Mouse (Mus musculus) ES-Bruce4 (cell line): ENCODE data around the gene Cpa2. TPM values are rescaled to one million over a fixed set of nuclear protein-coding genes. Genes with fewer than 3 reads are reported as not detected.

Experiments
- H3K27ac ChIP-seq: 2 replicates; pipeline ENCODE4 v1.5.1; 2012; ENCODE audit warnings: low read length, inconsistent platforms; ENCODE audit not compliant: insufficient read depth
- H3K27me3 ChIP-seq: 2 replicates; pipeline ENCODE4 v1.6.1; 2012; ENCODE audit warnings: mild to moderate bottlenecking, low read length, inconsistent platforms; ENCODE audit not compliant: control insufficient read depth, poor library complexity, insufficient read depth, severe bottlenecking
- H3K36me3 ChIP-seq: 2 replicates; pipeline ENCODE4 v1.6.1; 2012; ENCODE audit warnings: inconsistent platforms, mild to moderate bottlenecking, low read length, moderate library complexity; ENCODE audit not compliant: control insufficient read depth, poor library complexity, insufficient read depth, severe bottlenecking
- H3K4me1 ChIP-seq: one replicate; pipeline ENCODE4 v1.8.1; 2011; ENCODE audit warnings: low read length; ENCODE audit not compliant: control insufficient read depth, insufficient read depth
- H3K4me3 ChIP-seq: 2 replicates; pipeline ENCODE4 v1.5.1; 2011; ENCODE audit warnings: low read depth, mild to moderate bottlenecking, low read length
- H3K9ac ChIP-seq: 2 replicates; pipeline ENCODE4 v1.6.1; 2012; ENCODE audit warnings: low read depth, mild to moderate bottlenecking, inconsistent platforms; ENCODE audit not compliant: poor library complexity, severe bottlenecking
- H3K9me3 ChIP-seq: replicated peaks from 2 replicates; pipeline ENCODE4 v1.6.1; 2012; ENCODE audit warnings: mild to moderate bottlenecking, low read length, inconsistent platforms; ENCODE audit not compliant: control insufficient read depth, poor library complexity, insufficient read depth, severe bottlenecking
- CTCF ChIP-seq: IDR thresholded peaks from one replicate; pipeline ENCODE4 v1.8.1; 2011; ENCODE audit warnings: low read depth, low read length
- EP300 ChIP-seq: IDR thresholded peaks from 2 replicates; pipeline ENCODE4 v1.6.1; 2011; ENCODE audit warnings: low read depth, low read length; ENCODE audit not compliant: insufficient read depth
- POLR2A ChIP-seq: IDR thresholded peaks from one replicate; pipeline ENCODE4 v1.8.1; 2011; ENCODE audit warnings: low read length; ENCODE audit not compliant: insufficient read depth
- polyA plus RNA-seq: library from polyadenylated mRNA; stranded (reverse); fragments of >200 nt; gene quantifications from 2 replicates; pipeline ENCODE4 v1.2.4, GENCODE M21; 2011; ENCODE audit warnings: low read depth; ENCODE audit not compliant: missing spikeins, insufficient read depth, insufficient read length

The Cpa2 gene
- polyA plus RNA-seq, 1 experiment = 1.5 TPM

GRCm38 (mm10) chr6:30569331-30569730 is 27.9 kb downstream of the Cpa2 start:
- no peak for TF ChIP-seq EP300
- no peak for TF ChIP-seq POLR2A
- TF ChIP-seq CTCF = no peak
- H3K9ac ChIP-seq = no peak overlapping the region
- no peaks in the 10 kb centered on the region for H3K36me3 ChIP-seq
- H3K27me3 ChIP-seq = no peaks in the 10 kb centered on the region
- H3K4me3 ChIP-seq = no peak overlapping the region
- H3K4me1 ChIP-seq = no peaks in the 10 kb centered on the region
- H3K27ac ChIP-seq = no peak overlapping the region
- no peaks in the 10 kb centered on the region for H3K9me3 ChIP-seq

DNA sequence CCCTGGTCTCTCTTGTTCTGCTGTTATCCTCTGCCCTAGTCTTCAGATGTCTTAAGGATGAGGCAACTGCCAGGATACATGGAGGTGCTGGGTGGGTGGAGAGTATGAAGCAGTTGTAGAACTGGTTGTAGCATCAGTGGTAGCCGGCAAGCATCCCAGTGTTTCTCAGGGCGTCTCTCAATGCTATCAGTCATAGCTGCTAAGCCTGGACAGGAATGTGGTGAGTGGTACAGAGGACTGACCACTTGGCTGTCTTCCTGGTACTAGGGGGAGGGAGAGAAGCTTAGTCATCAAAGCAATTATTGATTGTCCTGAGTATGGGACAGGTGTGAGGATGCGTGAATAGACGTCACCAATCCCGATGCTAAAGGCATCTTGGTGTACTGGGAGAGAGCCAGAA is 28.6 kb downstream of the Cpa2 start:
- H3K27ac ChIP-seq = no peak overlapping the region
- H3K4me3 ChIP-seq = no peak overlapping the region
- H3K4me1 ChIP-seq = no peaks in the 10 kb centered on the region
- no peak overlapping the region for H3K9ac ChIP-seq
- no peaks in the 10 kb centered on the region for H3K36me3 ChIP-seq
- no peaks in the 10 kb centered on the region for H3K9me3 ChIP-seq
- no peak for TF ChIP-seq POLR2A
- TF ChIP-seq EP300 = no peak
- TF ChIP-seq CTCF = no peak
- no peaks in the 10 kb centered on the region for H3K27me3 ChIP-seq

GRCm38 (mm10) chr6:30572456-30573311 is 31.3 kb downstream of the Cpa2 start:
- Histone ChIP-seq H3K36me3 (no peaks in the 10 kb centered on the region), H3K4me3 (no peak overlapping the region), H3K4me1 (no peaks in the 10 kb centered on the region), H3K27ac (no peak overlapping the region), H3K9me3 (no peaks in the 10 kb centered on the region), H3K9ac (no peak overlapping the region), H3K27me3 (no peaks in the 10 kb centered on the region; the same call in 1 of the 2 replicates)
- TF ChIP-seq POLR2A = no peak
- no peak for TF ChIP-seq CTCF
- TF ChIP-seq EP300 = no peak

DNA sequence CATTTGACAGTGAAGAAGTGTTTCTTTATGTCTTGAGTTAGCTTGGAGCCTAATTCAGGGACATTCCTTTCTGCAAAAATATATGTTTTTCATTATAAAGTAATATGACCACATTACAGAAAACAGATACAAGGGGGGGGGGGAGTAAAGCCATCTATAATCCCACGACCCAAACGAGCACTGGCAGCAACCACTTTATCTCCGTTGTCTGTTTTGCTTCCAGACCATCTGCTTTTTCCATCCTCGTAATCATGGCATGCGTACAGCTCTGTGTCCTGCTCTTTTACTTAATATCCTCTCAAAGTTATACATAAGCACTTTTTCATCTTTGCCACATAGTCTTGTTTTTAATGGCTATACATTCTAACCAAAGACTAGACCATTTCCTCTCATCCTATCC is 32.0 kb downstream of the Cpa2 start:
- Histone ChIP-seq H3K9ac (no peak overlapping the region), H3K4me3 (no peak overlapping the region), H3K27ac (no peak overlapping the region), H3K36me3 (no peaks in the 10 kb centered on the region), H3K9me3 (no peaks in the 10 kb centered on the region), H3K4me1 (no peaks in the 10 kb centered on the region), H3K27me3 (no peaks in the 10 kb centered on the region; the same call in 1 of the 2 replicates)
- no peak for TF ChIP-seq POLR2A
- TF ChIP-seq EP300 = no peak
- TF ChIP-seq CTCF = no peak

- Histone ChIP-seq H3K4me1 (no peaks in the 10 kb centered on the region), H3K4me3 (no peak overlapping the region), H3K27ac (no peak overlapping the region), H3K9ac (no peak overlapping the region), H3K9me3 (no peaks in the 10 kb centered on the region), H3K27me3 (no peaks in the 10 kb centered on the region; the same call in 1 of the 2 replicates), H3K36me3 (no peaks in the 10 kb centered on the region)
- TF ChIP-seq CTCF (no peak), EP300 (no peak)
Measured at GRCm38 (mm10) chr6:30574945-30575344, 33.6 kb downstream of the Cpa2 start.

DNA sequence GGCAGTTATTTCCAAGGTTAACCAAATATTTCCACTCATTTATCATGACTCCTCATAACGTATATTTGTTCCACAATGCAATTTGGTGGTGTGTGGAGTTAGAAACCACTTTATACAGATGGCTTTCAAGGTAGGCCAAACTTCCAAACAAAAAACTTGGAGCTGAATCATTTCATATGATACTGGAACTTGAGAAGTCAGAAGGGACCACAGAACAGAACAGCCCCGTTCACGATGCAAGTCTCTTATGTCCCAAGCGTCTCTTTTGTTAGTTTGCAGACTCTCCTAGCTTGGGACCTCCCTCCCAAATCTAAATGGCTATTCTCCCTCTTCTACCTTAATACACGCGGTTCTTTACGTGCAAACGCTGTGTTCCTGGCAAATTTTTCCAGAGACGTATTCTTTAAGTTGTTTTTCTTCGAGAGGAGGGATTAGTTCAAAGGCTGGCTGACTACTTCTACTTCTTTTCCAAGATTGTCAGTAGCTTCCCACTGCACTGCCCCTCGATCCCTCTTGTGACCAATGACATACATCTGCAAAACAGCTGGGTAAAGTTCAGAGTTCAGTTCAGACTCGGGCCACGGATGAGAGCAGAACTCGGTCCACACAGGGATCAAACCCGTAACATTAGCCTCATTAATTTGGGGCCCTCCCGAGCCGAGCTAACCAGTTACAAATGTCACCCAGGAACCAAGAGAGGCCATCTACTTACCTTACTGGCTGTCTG is 35.3 kb downstream of the Cpa2 start:
- Histone ChIP-seq H3K36me3 (no peaks in the 10 kb centered on the region), H3K9me3 (no peaks in the 10 kb centered on the region), H3K9ac (no peak overlapping the region), H3K4me3 (no peak overlapping the region), H3K4me1 (no peaks in the 10 kb centered on the region), H3K27ac (no peak overlapping the region), H3K27me3 (no peaks in the 10 kb centered on the region; the same call in 1 of the 2 replicates)
- TF ChIP-seq POLR2A (no peak), EP300 (no peak), CTCF (no peak)
